Comparison of ENCODE assay signal across 17 mouse cellular contexts in genomic region chr2:60285107-60285617, GRCm38 (mm10). TPM values are rescaled to one million over a fixed set of nuclear protein-coding genes. Genes with fewer than 3 reads are reported as not detected.
DNase-seq lines count a peak whose midpoint lies in the region; ATAC-seq and TF ChIP-seq lines count a peak whose summit lies in the region.
"Had no signal": no experiment of that assay in that cellular context is flagged by ENCODE, and none has a peak within 500 bp of the region (broad histone marks: within the 10 kb centered on the region; RNA-seq: fewer than 3 reads in every experiment).

No protein-coding gene starts in this region.

- H3K4me2 ChIP-seq in midbrain, embryonic 14.5 days (ENCODE audit: low read length), result no peak overlapping the region
- H3K4me2 ChIP-seq in midbrain, embryonic 16.5 days (ENCODE audit: low read length), result no peak overlapping the region
- peak overlapping the region; percentile 64; the same call in 1 of the 2 replicates for H3K4me2 ChIP-seq in liver, embryonic 15.5 days
- no peak overlapping the region for H3K4me2 ChIP-seq in hindbrain, embryonic 13.5 days

- 90% methylated on average over 8 of the region's 8 CpGs for WGBS in midbrain, embryonic 14.5 days
- WGBS in midbrain, embryonic 16.5 days, result 83% methylated on average over 8 of the region's 8 CpGs
- 74% methylated on average over 8 of the region's 8 CpGs for WGBS in liver, embryonic 15.5 days (ENCODE audit: insufficient replicate concordance)
- WGBS in hindbrain, embryonic 13.5 days, result 89% methylated on average over 8 of the region's 8 CpGs
- WGBS in heart, embryonic 10.5 days, result 88% methylated on average over 8 of the region's 8 CpGs

- no peaks in the 10 kb centered on the region for H3K36me3 ChIP-seq in midbrain, embryonic 14.5 days (ENCODE audit: control insufficient read depth, insufficient read depth, low read length)
- H3K36me3 ChIP-seq in midbrain, embryonic 16.5 days (ENCODE audit: control insufficient read depth, insufficient read depth, low read length), result no peaks in the 10 kb centered on the region
- no peaks in the 10 kb centered on the region for H3K36me3 ChIP-seq in liver, embryonic 15.5 days (replicated peaks)
- no peaks in the 10 kb centered on the region for H3K36me3 ChIP-seq in hindbrain, embryonic 13.5 days
- no peaks in the 10 kb centered on the region for H3K36me3 ChIP-seq in heart, embryonic 10.5 days
- H3K36me3 ChIP-seq: forebrain, embryonic 10.5 days; heart, embryonic 12.5 days; limb, embryonic 12.5 days; neural tube, embryonic 12.5 days had no signal

- H3K4me1 ChIP-seq in midbrain, embryonic 14.5 days (ENCODE audit: control insufficient read depth, insufficient read depth, low read length), result peaks cover 13% of the 10 kb centered on the region
- 0 out of 2 replicates have a peak, but pooled peaks cover 5% of the 10 kb centered on the region for H3K4me1 ChIP-seq in midbrain, embryonic 16.5 days (ENCODE audit: control insufficient read depth, insufficient read depth, low read length)
- H3K4me1 ChIP-seq in bone marrow macrophage, adult 2 months (ENCODE audit: control insufficient read depth, insufficient read depth, low read length), result peaks cover 48% of the 10 kb centered on the region
- H3K4me1 ChIP-seq in liver, embryonic 15.5 days (replicated peaks), result peaks cover 9% of the 10 kb centered on the region; the same call in 1 of the 2 replicates
- H3K4me1 ChIP-seq in hindbrain, embryonic 13.5 days (replicated peaks), result peaks cover 14% of the 10 kb centered on the region
- peaks cover 15% of the 10 kb centered on the region for H3K4me1 ChIP-seq in heart, embryonic 10.5 days

- H3K4me3 ChIP-seq in midbrain, embryonic 14.5 days (replicated peaks; ENCODE audit: low read depth, low read length), result no peak overlapping the region
- no peak overlapping the region for H3K4me3 ChIP-seq in midbrain, embryonic 16.5 days (ENCODE audit: low read depth, low read length)
- H3K4me3 ChIP-seq in bone marrow macrophage, adult 2 months (ENCODE audit: insufficient read depth, low read length), result 0 out of 2 replicates have a peak overlapping the region, but pooled peaks have one; percentile 71
- no peak overlapping the region for H3K4me3 ChIP-seq in liver, embryonic 15.5 days (replicated peaks)
- H3K4me3 ChIP-seq in hindbrain, embryonic 13.5 days, result no peak overlapping the region
- H3K4me3 ChIP-seq in heart, embryonic 10.5 days, result no peak overlapping the region
- H3K4me3 ChIP-seq: forebrain, embryonic 10.5 days; limb, embryonic 12.5 days; neural tube, embryonic 12.5 days had no signal

- TF ChIP-seq CTCF in bone marrow macrophage, adult 2 months (IDR thresholded peaks at IDR 0.05; ENCODE audit: low read depth, low read length), result no peak

- H3K27me3 ChIP-seq in midbrain, embryonic 14.5 days (ENCODE audit: control insufficient read depth, insufficient read depth, low read length), result peaks cover 17% of the 10 kb centered on the region
- no peaks in the 10 kb centered on the region for H3K27me3 ChIP-seq in midbrain, embryonic 16.5 days (ENCODE audit: control insufficient read depth, insufficient read depth, low read depth, low read length)
- peaks cover 28% of the 10 kb centered on the region for H3K27me3 ChIP-seq in liver, embryonic 15.5 days
- H3K27me3 ChIP-seq in hindbrain, embryonic 13.5 days, result peaks cover 26% of the 10 kb centered on the region; the same call in 1 of the 2 replicates
- H3K27me3 ChIP-seq in heart, embryonic 10.5 days (ENCODE audit: insufficient read depth, poor library complexity, severe bottlenecking), result no peaks in the 10 kb centered on the region; the same call in 1 of the 2 replicates
- H3K27me3 ChIP-seq: heart, embryonic 12.5 days had no signal

- H3K27ac ChIP-seq in midbrain, embryonic 14.5 days (replicated peaks; ENCODE audit: low read depth, low read length), result no peak overlapping the region
- no peak overlapping the region for H3K27ac ChIP-seq in midbrain, embryonic 16.5 days (ENCODE audit: low read length)
- peak overlapping the region; percentile 87 for H3K27ac ChIP-seq in bone marrow macrophage, adult 2 months (ENCODE audit: insufficient read depth, low read depth, low read length)
- H3K27ac ChIP-seq in liver, embryonic 15.5 days (replicated peaks), result 0 out of 2 replicates have a peak overlapping the region, but pooled peaks have one; percentile 79
- no peak overlapping the region for H3K27ac ChIP-seq in hindbrain, embryonic 13.5 days
- no peak overlapping the region for H3K27ac ChIP-seq in heart, embryonic 10.5 days
- H3K27ac ChIP-seq: forebrain, embryonic 10.5 days; limb, embryonic 12.5 days; neural tube, embryonic 12.5 days had no signal

- no peaks in the 10 kb centered on the region for H3K9me3 ChIP-seq in midbrain, embryonic 14.5 days (ENCODE audit: control insufficient read depth, low read length)
- H3K9me3 ChIP-seq in midbrain, embryonic 16.5 days (replicated peaks; ENCODE audit: control insufficient read depth, low read length, poor library complexity, severe bottlenecking), result no peaks in the 10 kb centered on the region
- H3K9me3 ChIP-seq in liver, embryonic 15.5 days (replicated peaks), result no peaks in the 10 kb centered on the region
- no peaks in the 10 kb centered on the region for H3K9me3 ChIP-seq in hindbrain, embryonic 13.5 days
- no peaks in the 10 kb centered on the region for H3K9me3 ChIP-seq in heart, embryonic 10.5 days
- H3K9me3 ChIP-seq: forebrain, embryonic 10.5 days; heart, embryonic 12.5 days; limb, embryonic 12.5 days; neural tube, embryonic 12.5 days had no signal

- no peak for ATAC-seq in midbrain, embryonic 14.5 days (ENCODE audit: low FRiP score, low TSS enrichment)
- ATAC-seq in midbrain, embryonic 16.5 days, result no peak
- ATAC-seq in liver, embryonic 15.5 days (ENCODE audit: insufficient read depth), result no peak
- no peak for ATAC-seq in hindbrain, embryonic 13.5 days (ENCODE audit: low FRiP score)
- ATAC-seq in inflammation-experienced regulatory T-cells, adult 6 months, result no peak
- ATAC-seq: hindbrain, embryonic 16.5 days had no signal

- no peak for TF ChIP-seq POLR2A in bone marrow macrophage, adult 2 months (IDR thresholded peaks at IDR 0.05; ENCODE audit: borderline replicate concordance, low read depth, low read length)

- DNase-seq in midbrain, embryonic 14.5 days, result peak; percentile 16
- no peak for DNase-seq in heart, embryonic 10.5 days (ENCODE audit: low spot score)
- DNase-seq: adrenal gland, postnatal 10 days; cerebellum, adult 8-10 months; kidney, postnatal 4 days; right cerebral cortex, postnatal 14 days; thymus, adult 18-20 months had no signal

- H3K9ac ChIP-seq in midbrain, embryonic 14.5 days (replicated peaks; ENCODE audit: low read length), result no peak overlapping the region
- no peak overlapping the region for H3K9ac ChIP-seq in midbrain, embryonic 16.5 days (ENCODE audit: low read depth, low read length)
- no peak overlapping the region for H3K9ac ChIP-seq in liver, embryonic 15.5 days
- H3K9ac ChIP-seq in hindbrain, embryonic 13.5 days, result no peak overlapping the region
- H3K9ac ChIP-seq: heart, embryonic 12.5 days; limb, embryonic 12.5 days; neural tube, embryonic 12.5 days had no signal

RNA-seq across cellular contexts. Expression of gene Cd302, which starts 0.9 kb away (rescaled TPM):
- polyA plus RNA-seq in midbrain, embryonic 14.5 days (2014; fragmentation: Nextera tagmentation; extraction: Ambion mirVana), result 7.7 and 14.6 TPM in 2 replicates
- 11.2 and 12.3 TPM in 2 replicates for polyA plus RNA-seq in midbrain, embryonic 16.5 days (2015; fragmentation: Nextera tagmentation; extraction: Ambion mirVana)
- 120 and 135 TPM in 2 replicates for polyA plus RNA-seq in bone marrow macrophage, adult 2 months (2012; ENCODE audit: insufficient read depth, insufficient read length, missing spikeins)
- polyA plus RNA-seq in liver, embryonic 15.5 days (2015; fragmentation: Nextera tagmentation; extraction: Ambion mirVana), result 91.1 and 91.3 TPM in 2 replicates
- 15.4 and 17.0 TPM in 2 replicates for polyA plus RNA-seq in hindbrain, embryonic 13.5 days (2015; fragmentation: Nextera tagmentation; extraction: Ambion mirVana)
- polyA plus RNA-seq in heart, embryonic 10.5 days (2016; fragmentation: Nextera tagmentation; extraction: Ambion mirVana), result 18.7 and 25.9 TPM in 2 replicates
- polyA plus RNA-seq in inflammation-experienced regulatory T-cells, adult 6 months (2017; shearing (Covaris generic)), result 1 to 10 TPM; 3.7 to 5.9 (median 4.0) TPM

Comparison
In these comparisons a context has a peak if more than half of its experiments do, and no peak if none do; other contexts are left out.
1. H3K27ac ChIP-seq: peak in bone marrow macrophage, adult 2 months (single experiment) and liver, embryonic 15.5 days (single experiment); none in midbrain, embryonic 14.5 days (single experiment), midbrain, embryonic 16.5 days (single experiment), hindbrain, embryonic 13.5 days (single experiment) and heart, embryonic 10.5 days (single experiment).